Mouse (Mus musculus) NIH3T3 (cell line): ENCODE measurements around the gene Rps27rt.
"Not testable (repeated sequence)": the region's sequence is repeated elsewhere in the genome, so short reads cannot be mapped to it uniquely, and the experiment has no call there.

Source experiments
- DNase-seq: peaks from one replicate; pipeline ENCODE4 v3.0.0-alpha.2; 2012; ENCODE audit warnings: low read depth

Gene Rps27rt

GRCm38 (mm10) chr9:114979969-114980368 lies 2.6 kb downstream of the Rps27rt start:
- DNase-seq = no peak

- DNase-seq = peak; percentile 81
These were observed 4.0 kb downstream of the Rps27rt start, which contains the start of gene Osbpl10 for GRCm38 (mm10) chr9:114978281-114979111. Gene Osbpl10 (plus strand): TSS chr9:114978569.

GRCm38 (mm10) chr9:114977461-114978280 lies 4.9 kb downstream of the Rps27rt start:
- DNase-seq = no peak

DNA sequence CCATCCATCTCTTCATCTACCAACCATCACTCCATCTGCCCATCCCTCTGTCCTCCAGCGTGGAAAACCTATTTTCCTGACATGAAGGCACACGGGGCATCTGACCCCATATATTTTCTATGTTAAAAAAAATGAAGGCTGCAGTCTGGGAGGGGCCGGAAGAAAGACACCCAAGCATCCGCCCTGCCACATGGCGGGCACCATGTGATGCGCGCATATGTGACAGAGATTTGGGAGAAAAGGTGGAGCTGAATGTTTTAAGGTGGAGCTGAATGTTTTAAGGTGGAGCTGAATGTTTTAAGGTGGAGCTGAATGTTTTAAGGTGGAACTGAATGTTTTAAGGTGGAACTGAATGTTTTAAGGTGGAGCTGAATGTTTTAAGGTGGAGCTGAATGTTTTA lies 16.3 kb downstream of the Rps27rt start:
- not testable (repeated sequence) for DNase-seq

- DNase-seq = no peak
These were observed 18.4 kb downstream of the Rps27rt start for GRCm38 (mm10) chr9:114964093-114964492.

GRCm38 (mm10) chr9:114960844-114961243 lies 21.7 kb downstream of the Rps27rt start:
- DNase-seq = no peak

DNA sequence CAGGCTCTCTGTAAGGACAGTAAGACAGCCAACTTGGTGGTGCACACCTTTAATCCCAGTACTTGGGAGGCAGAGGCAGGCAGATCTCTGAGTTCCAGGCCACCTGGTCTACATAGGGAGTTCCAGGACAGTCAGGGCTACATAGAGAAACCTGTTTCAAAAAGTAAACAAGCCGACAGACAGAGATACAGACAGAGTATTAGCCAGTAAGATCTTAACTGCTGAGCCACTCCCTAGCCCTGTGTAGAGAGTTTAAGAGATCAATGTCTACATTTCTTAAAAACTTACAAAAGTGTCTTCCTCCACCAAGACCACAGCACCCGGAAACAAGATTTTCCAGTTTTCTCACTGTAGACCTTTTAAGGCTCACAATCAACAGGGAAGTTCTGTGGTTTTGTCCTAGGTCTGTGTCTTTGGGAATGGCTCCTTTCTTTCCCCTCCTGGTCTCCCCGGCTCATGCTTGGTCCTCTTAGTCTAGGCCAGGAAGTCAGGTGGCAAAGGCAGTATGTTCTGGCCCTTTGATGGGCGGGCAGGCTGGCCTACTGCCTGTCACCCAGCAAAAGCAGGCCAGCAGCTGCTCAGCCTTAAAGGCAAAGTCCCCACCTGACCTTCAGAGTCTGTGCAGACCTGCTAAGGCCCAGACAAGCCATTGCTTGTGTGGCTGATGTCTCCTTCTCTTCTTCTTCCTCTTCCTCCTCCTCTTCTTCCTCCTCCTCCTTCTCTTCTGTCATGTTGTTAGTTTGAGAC lies 22.3 kb downstream of the Rps27rt start:
- no peak for DNase-seq

- peak; percentile 76 for DNase-seq
These were observed 25.6 kb downstream of the Rps27rt start for GRCm38 (mm10) chr9:114956945-114957344.

DNA sequence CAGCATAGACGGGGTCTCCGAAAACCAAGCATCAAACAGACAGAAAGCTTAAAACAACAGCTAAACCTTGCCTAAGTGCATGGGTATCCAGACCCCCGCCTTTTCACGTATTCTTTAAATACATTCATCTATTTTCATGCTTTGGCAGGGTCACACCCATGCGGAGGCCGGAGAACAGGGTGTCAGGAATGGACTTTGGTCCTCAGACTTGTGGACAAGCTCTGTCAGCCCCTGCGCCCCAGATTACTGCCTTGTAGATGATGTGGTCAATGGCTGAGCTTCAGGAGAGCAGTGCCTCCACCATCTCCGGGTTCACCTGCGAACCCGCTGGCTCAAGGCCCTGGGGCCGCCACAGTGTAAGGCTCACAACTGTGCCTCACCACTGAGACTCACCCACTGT lies 27.2 kb downstream of the Rps27rt start:
- DNase-seq = no peak

GRCm38 (mm10) chr9:114952866-114953265 lies 29.7 kb downstream of the Rps27rt start:
- no peak for DNase-seq

DNA sequence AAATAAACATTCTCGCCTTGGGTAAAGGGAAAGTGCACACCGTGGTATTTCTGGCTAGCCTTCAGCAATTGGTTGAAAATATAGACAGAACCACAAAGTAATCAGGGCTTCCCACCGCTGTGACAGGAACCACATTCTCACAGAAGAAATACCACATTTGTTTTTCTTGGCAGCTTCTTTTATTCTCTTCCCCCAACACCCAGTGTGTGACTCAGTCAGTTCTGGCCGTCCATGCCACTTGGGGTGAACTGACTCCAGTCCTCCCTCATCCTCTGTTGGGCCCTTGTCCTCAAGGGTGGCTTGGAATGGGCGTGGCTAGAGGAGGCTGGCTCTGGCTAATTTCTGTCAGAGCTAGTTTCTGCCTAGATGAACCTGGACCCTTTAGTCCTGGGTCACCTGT lies 34.1 kb downstream of the Rps27rt start:
- peak; percentile 73 for DNase-seq

GRCm38 (mm10) chr9:114945576-114945975 lies 37.0 kb downstream of the Rps27rt start:
- DNase-seq = peak; percentile 21

GRCm38 (mm10) chr9:114944642-114945041 lies 37.9 kb downstream of the Rps27rt start:
- DNase-seq = no peak

DNA sequence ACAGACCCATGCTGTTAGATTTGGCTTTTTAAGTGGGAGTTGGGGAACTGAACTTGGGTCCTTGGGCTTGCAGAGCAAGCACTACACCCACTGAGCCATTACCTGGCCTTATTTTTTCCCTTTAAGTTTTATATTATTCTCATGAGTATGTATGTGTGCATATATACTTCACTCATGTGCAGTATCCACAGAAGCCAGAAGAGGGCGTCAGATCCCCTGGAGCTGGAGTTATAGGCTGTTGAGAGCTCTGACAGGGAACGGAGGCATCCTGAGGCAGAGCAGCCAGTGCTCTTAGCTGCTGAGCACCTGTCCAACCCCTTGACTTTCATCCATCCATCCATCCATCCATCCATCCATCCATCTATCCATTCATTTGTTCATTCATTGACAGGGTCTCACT lies 45.9 kb downstream of the Rps27rt start:
- no peak for DNase-seq

DNA sequence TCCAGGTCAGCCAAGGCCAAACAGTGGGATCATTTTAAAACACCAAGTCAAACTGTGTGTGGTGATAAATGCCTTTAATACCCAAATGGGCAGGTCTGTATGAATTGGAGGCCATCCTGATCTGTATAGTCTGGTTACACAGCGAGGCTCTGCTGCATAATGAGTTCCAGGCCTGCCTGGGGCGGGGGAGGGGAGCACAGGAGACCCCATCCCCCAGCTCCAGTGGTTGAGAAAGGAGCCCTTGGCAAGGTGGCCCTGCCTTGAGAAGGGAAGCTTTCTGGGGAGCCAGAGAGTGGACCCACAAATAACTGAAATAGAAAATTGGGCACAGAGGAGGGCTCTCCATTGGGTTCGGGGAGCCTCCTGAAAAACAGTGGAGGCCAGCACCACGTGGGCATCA lies 47.2 kb downstream of the Rps27rt start:
- no peak for DNase-seq

DNA sequence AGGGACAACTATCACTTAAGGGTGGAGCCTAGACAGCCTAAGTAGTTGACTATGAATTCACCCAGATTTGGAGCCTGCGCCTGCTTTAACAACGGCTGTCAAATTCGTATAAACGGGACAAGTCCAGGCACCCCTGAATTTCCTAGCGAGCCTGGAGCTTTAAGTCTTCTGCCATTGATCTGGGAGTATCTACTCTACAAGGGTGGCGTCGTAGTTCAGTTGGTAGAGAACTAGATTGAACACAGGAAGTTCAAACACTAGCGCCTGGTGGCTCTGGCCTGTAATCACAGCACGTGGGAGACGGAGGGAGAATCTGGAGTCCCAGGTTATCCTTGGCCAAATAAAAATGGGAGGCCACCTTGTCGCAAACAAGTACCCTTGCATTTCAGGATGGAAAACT lies 48.3 kb downstream of the Rps27rt start:
- DNase-seq = no peak

DNA sequence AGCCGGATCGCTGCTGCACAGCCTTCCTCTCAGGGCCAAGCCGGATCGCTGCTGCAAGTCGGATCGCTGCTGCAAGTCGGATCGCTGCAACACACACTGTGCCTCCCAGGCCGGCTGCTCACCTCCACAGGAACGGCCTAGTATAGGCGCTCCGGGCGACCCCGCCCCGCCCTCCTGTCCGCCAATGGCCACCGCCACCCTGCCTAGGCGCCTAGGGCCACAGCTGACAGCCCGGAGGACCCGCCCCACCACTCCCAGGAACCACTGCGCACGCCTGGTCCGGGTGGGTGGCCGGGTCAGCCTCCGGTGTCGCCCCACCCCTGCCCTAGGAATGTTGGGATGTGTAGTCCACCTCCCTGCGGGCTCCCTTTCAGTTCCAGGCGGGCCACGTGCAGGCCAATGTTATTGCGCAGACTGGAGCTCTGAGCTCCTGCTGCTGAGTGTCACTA lies 48.8 kb downstream of the Rps27rt start, which contains the start of gene Gpd1l:
Gpd1l (minus strand) TSS at position 265 of the 449 bp plus-strand sequence.
- peak; percentile 92 for DNase-seq

DNA sequence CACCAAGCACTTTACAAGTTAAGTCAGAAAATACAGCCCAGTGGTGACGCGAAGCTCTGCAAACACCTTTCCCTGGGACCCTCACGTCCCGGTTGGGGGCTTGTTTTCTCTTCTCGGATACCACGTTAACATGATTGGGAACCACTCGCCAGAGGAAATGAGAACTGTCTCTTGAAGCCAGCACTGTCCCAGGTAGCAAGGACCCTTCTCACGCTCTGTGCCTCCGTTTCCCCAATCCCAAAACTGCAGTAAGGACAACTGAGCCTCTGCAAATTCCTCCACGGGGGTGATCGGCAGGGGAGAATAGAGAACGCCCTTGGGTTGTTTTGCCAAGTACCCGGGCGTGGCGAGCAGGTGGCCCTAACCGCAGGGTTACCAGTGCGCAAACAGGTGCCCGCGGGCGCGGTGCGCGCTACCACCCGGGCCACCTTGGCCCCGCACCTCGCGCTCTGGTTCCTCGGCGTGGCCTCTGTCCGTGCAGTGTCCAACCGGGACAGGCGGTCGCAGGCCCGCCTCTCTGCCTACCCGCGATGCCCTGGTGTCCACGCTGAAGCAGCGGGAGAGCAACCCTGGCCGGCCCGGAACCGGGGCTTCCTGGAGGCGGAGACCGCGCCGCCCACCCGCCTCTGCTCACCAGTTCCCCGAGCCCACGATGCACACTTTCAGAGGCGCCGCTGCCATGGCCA lies 49.4 kb downstream of the Rps27rt start:
- DNase-seq = no peak

- no peak for DNase-seq
These were observed 49.9 kb downstream of the Rps27rt start for GRCm38 (mm10) chr9:114932607-114933006.
